Mouse (Mus musculus): ENCODE results near the gene Trim40.

DNA sequence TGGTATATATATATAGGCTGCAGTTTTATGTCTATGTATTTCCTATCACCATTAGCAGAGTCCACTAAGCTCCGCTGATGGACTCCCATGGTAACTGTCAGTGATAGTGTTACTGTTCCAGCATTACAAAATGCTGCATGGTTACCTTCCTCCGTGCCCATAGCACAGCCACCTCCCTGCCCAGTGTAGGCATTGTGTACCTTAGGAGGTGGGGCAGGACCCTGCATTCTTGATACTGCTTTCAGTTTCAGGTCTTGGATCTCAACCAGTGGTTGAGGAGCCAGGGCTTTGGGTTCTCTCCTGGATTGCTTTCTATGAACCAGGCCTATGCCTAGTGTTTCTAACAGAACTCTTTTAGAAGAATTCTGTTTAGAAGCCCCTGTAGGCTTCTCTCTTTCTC lies 39.9 kb downstream of the Trim40 start:
- TF ChIP-seq POLR2A (IDR thresholded peaks at IDR 0.05; ENCODE audit: insufficient read depth, low read depth, low read length) = no peak
- no peak for TF ChIP-seq CTCF (IDR thresholded peaks at IDR 0.05; ENCODE audit: insufficient read depth, low read depth, low read length)
